ENCODE assay signal across 20 mouse cellular contexts in the genomic region with DNA sequence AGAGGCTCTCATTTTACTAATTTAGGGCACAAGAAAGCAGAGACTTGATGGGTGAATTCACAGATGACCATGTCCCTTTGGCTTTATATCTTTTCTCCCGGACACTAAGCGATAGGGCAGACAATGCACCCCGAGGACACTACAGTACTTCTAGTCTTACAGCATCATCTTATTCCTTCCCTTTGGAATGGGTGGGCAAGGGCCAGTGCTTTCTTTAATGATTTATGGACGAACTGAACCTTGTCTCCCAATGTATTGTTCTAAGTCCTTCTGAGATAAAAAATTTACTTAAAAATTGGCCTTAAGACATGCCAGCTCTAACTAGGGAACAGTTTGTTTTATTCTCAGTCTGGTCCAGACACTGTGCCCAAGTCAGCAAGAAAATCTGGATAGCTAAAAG.
"Had no signal": no experiment of that assay in that cellular context is flagged by ENCODE, and none has a peak within 500 bp of the region (broad histone marks: within the 10 kb centered on the region; RNA-seq: fewer than 3 reads in every experiment).

No protein-coding gene starts in this region.

- ATAC-seq: forebrain, embryonic 15.5 days; forebrain, postnatal 0 days; hindbrain, postnatal 0 days; intestine, embryonic 16.5 days; liver, embryonic 12.5 days had no signal

- H3K9me3 ChIP-seq: forebrain, embryonic 15.5 days; heart, embryonic 10.5 days; heart, embryonic 12.5 days; hindbrain, embryonic 13.5 days; hindbrain, embryonic 15.5 days; limb, embryonic 13.5 days; limb, embryonic 15.5 days; liver, embryonic 12.5 days had no signal

- H3K36me3 ChIP-seq: forebrain, embryonic 15.5 days; heart, embryonic 10.5 days; heart, embryonic 12.5 days; hindbrain, embryonic 13.5 days; hindbrain, embryonic 15.5 days; limb, embryonic 13.5 days; limb, embryonic 15.5 days; liver, embryonic 12.5 days had no signal

- H3K27me3 ChIP-seq: forebrain, embryonic 15.5 days; heart, embryonic 12.5 days; hindbrain, embryonic 13.5 days; hindbrain, embryonic 15.5 days; limb, embryonic 15.5 days; liver, embryonic 12.5 days had no signal

- DNase-seq: forebrain, postnatal 0 days; gastrocnemius, postnatal 14 days; gastrocnemius, postnatal 36 days; heart, adult 18-20 months; heart, postnatal 10 days; layer of hippocampus, adult 9-11 months; layer of hippocampus, postnatal 36 days; left cerebral cortex, postnatal 4 days; lung, adult 18-20 months had no signal

- H3K4me2 ChIP-seq: forebrain, embryonic 15.5 days; heart, embryonic 12.5 days; hindbrain, embryonic 13.5 days; hindbrain, embryonic 15.5 days; limb, embryonic 13.5 days; limb, embryonic 15.5 days; liver, embryonic 12.5 days had no signal

- H3K4me3 ChIP-seq: forebrain, embryonic 15.5 days; heart, embryonic 10.5 days; heart, embryonic 12.5 days; hindbrain, embryonic 13.5 days; hindbrain, embryonic 15.5 days; limb, embryonic 13.5 days; limb, embryonic 15.5 days; liver, embryonic 12.5 days had no signal

- H3K4me1 ChIP-seq: liver, embryonic 12.5 days had no signal

- H3K9ac ChIP-seq: forebrain, embryonic 15.5 days; forebrain, postnatal 0 days; heart, embryonic 12.5 days; hindbrain, embryonic 13.5 days; hindbrain, embryonic 15.5 days; limb, embryonic 13.5 days; limb, embryonic 15.5 days; liver, embryonic 12.5 days; liver, embryonic 14.5 days had no signal

- H3K27ac ChIP-seq: forebrain, embryonic 15.5 days; heart, embryonic 10.5 days; hindbrain, embryonic 13.5 days; hindbrain, embryonic 15.5 days; hindbrain, postnatal 0 days; limb, embryonic 13.5 days; limb, embryonic 15.5 days; liver, embryonic 12.5 days; liver, embryonic 14.5 days had no signal
